Comparison of ENCODE assay signal across 13 mouse cellular contexts in the genomic region with DNA sequence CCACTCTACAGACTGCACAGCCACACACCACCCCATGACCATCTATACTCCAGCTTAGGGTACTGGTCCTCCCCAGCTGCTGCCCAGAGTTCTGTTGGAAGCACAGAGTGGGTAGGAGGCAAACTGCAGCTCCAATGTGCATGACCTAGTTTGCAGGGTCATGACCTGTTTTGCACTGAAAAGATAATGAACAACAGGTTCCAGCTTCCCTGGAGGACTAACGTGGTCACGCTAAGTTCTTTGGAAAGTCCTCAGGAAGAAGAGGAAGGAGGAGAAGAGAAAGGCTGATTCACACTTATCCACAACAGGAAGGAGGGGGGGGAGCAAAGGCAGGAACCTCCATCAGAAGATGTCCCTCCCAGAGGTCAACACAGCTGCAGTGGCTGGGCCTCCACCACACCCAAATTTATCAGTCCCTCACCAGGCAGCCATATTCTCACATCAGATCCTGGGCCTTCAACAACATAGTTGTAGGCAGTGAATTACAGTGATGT. TPM values are rescaled to one million over a fixed set of nuclear protein-coding genes. Genes with fewer than 3 reads are reported as not detected.
DNase-seq lines count a peak whose midpoint lies in the region; ATAC-seq and TF ChIP-seq lines count a peak whose summit lies in the region.
"Had no signal": no experiment of that assay in that cellular context is flagged by ENCODE, and none has a peak within 500 bp of the region (broad histone marks: within the 10 kb centered on the region; RNA-seq: fewer than 3 reads in every experiment).

No protein-coding gene starts in this region.

- peak overlapping the region; percentile 87 for H3K4me2 ChIP-seq in liver, embryonic 14.5 days (ENCODE audit: low read depth)

- ATAC-seq in erythroid progenitor cell, adult 5-6 weeks (replicated peaks; ENCODE audit: low FRiP score, poor library complexity, severe bottlenecking) = peak; percentile 81
- ATAC-seq in liver, embryonic 14.5 days (ENCODE audit: insufficient read depth) = peak; percentile 80
- ATAC-seq in CD4-positive, CD25-positive, alpha-beta regulatory T cell, adult 4 months = no peak
- ATAC-seq: hindbrain, postnatal 0 days had no signal

- no peak for TF ChIP-seq CTCF in layer of hippocampus, adult 2 months (conservative IDR thresholded peaks at IDR 0.05)
- TF ChIP-seq CTCF in liver, embryonic 14.5 days (IDR thresholded peaks at IDR 0.05; ENCODE audit: low read depth) = no peak

- H3K27ac ChIP-seq in layer of hippocampus, adult 2 months = peak overlapping the region; percentile 81
- H3K27ac ChIP-seq in liver, embryonic 14.5 days = peak overlapping the region; percentile 98
- H3K27ac ChIP-seq: hindbrain, postnatal 0 days had no signal

- peaks cover 67% of the 10 kb centered on the region for H3K36me3 ChIP-seq in liver, embryonic 14.5 days (replicated peaks; ENCODE audit: control insufficient read depth, insufficient read depth, low read depth)

- peak overlapping the region; percentile 62 for H3K9ac ChIP-seq in liver, embryonic 14.5 days (replicated peaks)

- no peak overlapping the region for H3K4me3 ChIP-seq in layer of hippocampus, adult 2 months
- H3K4me3 ChIP-seq in liver, embryonic 14.5 days (ENCODE audit: insufficient read depth in 1 of 2, low read depth in 2 of 2, low read length in 2 of 2) = peak overlapping the region; percentile 26 to 36

- no peaks in the 10 kb centered on the region for H3K27me3 ChIP-seq in liver, embryonic 14.5 days (ENCODE audit: control insufficient read depth, insufficient read depth, low read length)

- TF ChIP-seq EP300 in liver, embryonic 14.5 days (IDR thresholded peaks at IDR 0.05; ENCODE audit: low read depth) = peak; percentile 75

- peaks cover 47 to 50% of the 10 kb centered on the region in 2 experiments for H3K4me1 ChIP-seq in liver, embryonic 14.5 days (replicated peaks; ENCODE audit: control insufficient read depth in 2 of 2, insufficient read depth in 2 of 2, low read length in 1 of 2)

- H3K9me3 ChIP-seq in liver, embryonic 14.5 days (ENCODE audit: control insufficient read depth, low read length) = no peaks in the 10 kb centered on the region

- DNase-seq in layer of hippocampus, adult 2 months (ENCODE audit: low spot score in 2 of 2) = no peak
- no peak for DNase-seq in layer of hippocampus, postnatal 14 days (ENCODE audit: low spot score in 2 of 2)
- peak; percentile 69 for DNase-seq in c-Kit-negative CD71-positive TER-119-positive erythroid progenitor cells, embryonic 14.5 days (ENCODE audit: low read depth, low spot score)
- DNase-seq in liver, embryonic 14.5 days (ENCODE audit: low read depth in 3 of 3, low spot score in 3 of 3) = peak; percentile 72 to 77 (median 74)
- no peak for DNase-seq in ovary, postnatal 36 days (ENCODE audit: low spot score)
- no peak for DNase-seq in right cerebral cortex, postnatal 14 days
- DNase-seq: gastrocnemius, postnatal 14 days; thymus, postnatal 36 days had no signal

- WGBS in liver, embryonic 14.5 days (ENCODE audit: insufficient replicate concordance) = 19% methylated on average over 2 of the region's 2 CpGs

RNA-seq across cellular contexts. Expression of a gene that starts 3.5 kb away (rescaled TPM):
- total RNA-seq in layer of hippocampus, adult 2 months (2021) = 10 to 100 TPM; 34.9 to 37.9 TPM
- 10 to 100 TPM; 34.6 to 38.6 TPM for total RNA-seq in layer of hippocampus, postnatal 14 days (2021)
- 35.6 and 63.1 TPM in 2 replicates for total RNA-seq in erythroid progenitor cell, adult 5-6 weeks (2015; ENCODE audit: low replicate concordance)
- 74.3 and 74.4 TPM in 2 replicates for total RNA-seq in erythroid progenitor cell, adult 5-6 weeks (2017; ENCODE audit: low replicate concordance)
- polyA plus RNA-seq in liver, embryonic 14.5 days (2012; rRNA removed) = 17.4 and 21.5 TPM in 2 replicates
- 9.5 and 9.7 TPM in 2 replicates for polyA plus RNA-seq in liver, embryonic 14.5 days (2014; fragmentation: Nextera tagmentation; extraction: Ambion mirVana)
- 10 to 100 TPM; 20.0 to 30.1 TPM for polyA plus RNA-seq in CD4-positive, CD25-positive, alpha-beta regulatory T cell, adult 4 months (2017; shearing (Covaris generic))

RNA-seq across cellular contexts. Expression of a gene that starts 12.8 kb away (rescaled TPM):
- not detected for total RNA-seq in layer of hippocampus, adult 2 months (2021)
- total RNA-seq in layer of hippocampus, postnatal 14 days (2021) = not detected
- not detected in 2 replicates for total RNA-seq in erythroid progenitor cell, adult 5-6 weeks (2015; ENCODE audit: low replicate concordance)
- not detected in 2 replicates for total RNA-seq in erythroid progenitor cell, adult 5-6 weeks (2017; ENCODE audit: low replicate concordance)
- polyA plus RNA-seq in liver, embryonic 14.5 days (2012; rRNA removed) = not detected in 2 replicates
- not detected in 2 replicates for polyA plus RNA-seq in liver, embryonic 14.5 days (2014; fragmentation: Nextera tagmentation; extraction: Ambion mirVana)
- polyA plus RNA-seq in CD4-positive, CD25-positive, alpha-beta regulatory T cell, adult 4 months (2017; shearing (Covaris generic)) = under 1 TPM in 1 of 2 experiments, not detected in 1; 0.27 TPM
- total RNA-seq: gastrocnemius, postnatal 14 days; hindbrain, postnatal 0 days; left cerebral cortex, adult 18-20 months had no signal
- polyA plus RNA-seq: hindbrain, postnatal 0 days; spleen, adult 2 months had no signal

RNA-seq across cellular contexts. Expression of a gene that starts 29.3 kb away (rescaled TPM):
- 1 to 10 TPM; 5.5 to 5.9 TPM for total RNA-seq in layer of hippocampus, adult 2 months (2021)
- 1 to 10 TPM; 5.0 to 5.4 TPM for total RNA-seq in layer of hippocampus, postnatal 14 days (2021)
- 6.7 and 10.5 TPM in 2 replicates for total RNA-seq in erythroid progenitor cell, adult 5-6 weeks (2015; ENCODE audit: low replicate concordance)
- 6.7 and 9.4 TPM in 2 replicates for total RNA-seq in erythroid progenitor cell, adult 5-6 weeks (2017; ENCODE audit: low replicate concordance)
- 5.4 and 7.2 TPM in 2 replicates for polyA plus RNA-seq in liver, embryonic 14.5 days (2012; rRNA removed)
- 4.2 and 6.3 TPM in 2 replicates for polyA plus RNA-seq in liver, embryonic 14.5 days (2014; fragmentation: Nextera tagmentation; extraction: Ambion mirVana)
- polyA plus RNA-seq in CD4-positive, CD25-positive, alpha-beta regulatory T cell, adult 4 months (2017; shearing (Covaris generic)) = 1 to 10 TPM; 5.0 to 5.9 TPM

RNA-seq across cellular contexts. Expression of a gene that starts 44.2 kb away (rescaled TPM):
- 1 to 10 TPM; 2.3 to 2.9 TPM for total RNA-seq in layer of hippocampus, adult 2 months (2021)
- total RNA-seq in layer of hippocampus, postnatal 14 days (2021) = 1 to 10 TPM; 1.9 to 2.7 TPM
- 3.8 TPM in 1 of 2 replicates, not detected in the other for total RNA-seq in erythroid progenitor cell, adult 5-6 weeks (2015; ENCODE audit: low replicate concordance)
- 3.6 and 5.4 TPM in 2 replicates for total RNA-seq in erythroid progenitor cell, adult 5-6 weeks (2017; ENCODE audit: low replicate concordance)
- 1.6 and 1.7 TPM in 2 replicates for polyA plus RNA-seq in liver, embryonic 14.5 days (2012; rRNA removed)
- 2.6 and 2.9 TPM in 2 replicates for polyA plus RNA-seq in liver, embryonic 14.5 days (2014; fragmentation: Nextera tagmentation; extraction: Ambion mirVana)
- polyA plus RNA-seq in CD4-positive, CD25-positive, alpha-beta regulatory T cell, adult 4 months (2017; shearing (Covaris generic)) = 10 to 100 TPM; 21.8 to 22.6 TPM

Comparison
In these comparisons a context has a peak if more than half of its experiments do, and no peak if none do; other contexts are left out.
1. DNase-seq: peak in c-Kit-negative CD71-positive TER-119-positive erythroid progenitor cells, embryonic 14.5 days (single experiment) and liver, embryonic 14.5 days (3 of 3); none in layer of hippocampus, adult 2 months (0 of 2), layer of hippocampus, postnatal 14 days (0 of 2), ovary, postnatal 36 days (single experiment) and right cerebral cortex, postnatal 14 days (single experiment).